Mouse (Mus musculus) forebrain, embryonic 10.5 days (tissue): ENCODE results near the gene Gtf3c6. TPM values are rescaled to one million over a fixed set of nuclear protein-coding genes. Genes with fewer than 3 reads are reported as not detected.
"Not testable (repeated sequence)": the region's sequence is repeated elsewhere in the genome, so short reads cannot be mapped to it uniquely, and the experiment has no call there.

Source experiments
- DNase-seq: peaks from one replicate; pipeline ENCODE4 v3.0.0-alpha.2; 2017; ENCODE audit warnings: low spot score; ENCODE audit errors: extremely low spot score
- H3K27ac ChIP-seq: fragments of 300-500 bp; sonication (generic); 2 replicates; pipeline ENCODE4 v1.5.1; 2016; ENCODE audit warnings: mild to moderate bottlenecking
- H3K27me3 ChIP-seq: fragments of 300-500 bp; sonication (generic); 2 replicates; pipeline ENCODE4 v1.6.1; 2016; ENCODE audit warnings: mild to moderate bottlenecking; ENCODE audit not compliant: poor library complexity, severe bottlenecking
- H3K36me3 ChIP-seq: fragments of 300-500 bp; sonication (generic); replicated peaks from 2 replicates; pipeline ENCODE4 v1.6.1; 2016; ENCODE audit warnings: mild to moderate bottlenecking, moderate library complexity
- H3K4me1 ChIP-seq: fragments of 300-500 bp; sonication (generic); 2 replicates; pipeline ENCODE4 v1.6.1; 2016
- H3K4me3 ChIP-seq: fragments of 300-500 bp; sonication (generic); 2 replicates; pipeline ENCODE4 v1.5.1; 2016; ENCODE audit warnings: mild to moderate bottlenecking, moderate library complexity
- H3K9me3 ChIP-seq: fragments of 300-500 bp; sonication (generic); 2 replicates; pipeline ENCODE4 v1.6.1; 2016; ENCODE audit warnings: mild to moderate bottlenecking, moderate library complexity
- WGBS: fragments of 180-500 bp; shearing (Covaris S2); methylation state at CpG from one replicate; pipeline ENCODE4 v1.1.7; 2016; 5-methylcytosine and 5-hydroxymethylcytosine counted together
- polyA plus RNA-seq: library from polyadenylated mRNA; unstranded; fragments of >200 nt; fragmentation: Nextera tagmentation; extraction: Ambion mirVana; gene quantifications from 2 replicates; pipeline ENCODE4 v1.2.1, GENCODE M21; 2016

Gene Gtf3c6
- 150 TPM in 2 replicates for polyA plus RNA-seq

GRCm38 (mm10) chr10:40257414-40258255 is at the start of gene Gtf3c6:
Gene Gtf3c6 (minus strand): TSS chr10:40258108.
- no peaks in the 10 kb centered on the region for H3K9me3 ChIP-seq
- H3K4me1 ChIP-seq, result peaks cover 23% of the 10 kb centered on the region
- DNase-seq, result peak; percentile 95
- peak within 1 kb of the TSS; percentile 77 for H3K4me3 ChIP-seq
- WGBS, result under 1% methylated on average over 43 of the region's 43 CpGs
- H3K27ac ChIP-seq, result peak within 1 kb of the TSS; percentile 98
- H3K27me3 ChIP-seq, result no peaks in the 10 kb centered on the region
- H3K36me3 ChIP-seq, result peaks cover 33% of the 10 kb centered on the region

- WGBS, result 89% methylated on average over 1 of the region's 1 CpGs
Observed at GRCm38 (mm10) chr10:40305989-40306388, 48.1 kb upstream of the Gtf3c6 start.

GRCm38 (mm10) chr10:40302140-40302985 is 44.5 kb upstream of the Gtf3c6 start, which contains the start of gene Amd1:
Gene Amd1 (minus strand): TSS chr10:40302186.
- no peaks in the 10 kb centered on the region for H3K27me3 ChIP-seq
- H3K9me3 ChIP-seq, result peaks cover 7% of the 10 kb centered on the region; the same call in 1 of the 2 replicates
- H3K4me3 ChIP-seq, result peak within 1 kb of the TSS; percentile 99
- H3K36me3 ChIP-seq, result peaks cover 23% of the 10 kb centered on the region
- peak; percentile 100 for DNase-seq
- peak within 1 kb of the TSS; percentile 98 for H3K27ac ChIP-seq
- under 1% methylated on average over 55 of the region's 55 CpGs for WGBS
- H3K4me1 ChIP-seq, result peaks cover 36% of the 10 kb centered on the region

More at GRCm38 (mm10) chr10:40305989-40306388, 48.1 kb upstream of the Gtf3c6 start:
- H3K27me3 ChIP-seq, result no peaks in the 10 kb centered on the region
- H3K36me3 ChIP-seq, result no peaks in the 10 kb centered on the region
- no peak overlapping the region for H3K27ac ChIP-seq
- no peak for DNase-seq
- no peak overlapping the region for H3K4me3 ChIP-seq
- H3K9me3 ChIP-seq, result peaks cover 7% of the 10 kb centered on the region; the same call in 1 of the 2 replicates
- H3K4me1 ChIP-seq, result peaks cover 8% of the 10 kb centered on the region; the same call in 1 of the 2 replicates

GRCm38 (mm10) chr10:40301181-40302075 is 43.5 kb upstream of the Gtf3c6 start:
- Histone ChIP-seq H3K4me1 (peaks cover 41% of the 10 kb centered on the region), H3K4me3 (peak overlapping the region; percentile 99), H3K36me3 (peaks cover 33% of the 10 kb centered on the region), H3K27ac (peak overlapping the region; percentile 98)
- H3K27me3 ChIP-seq, H3K9me3 ChIP-seq: not testable (repeated sequence)
- peak; percentile 56 for DNase-seq
- WGBS, result under 1% methylated on average over 81 of the region's 91 CpGs

- H3K4me3 ChIP-seq, result peak overlapping the region; percentile 99
- DNase-seq, result peak; percentile 88
- peaks cover 48% of the 10 kb centered on the region for H3K4me1 ChIP-seq
- H3K36me3 ChIP-seq, result peaks cover 40% of the 10 kb centered on the region
- H3K27ac ChIP-seq, result peak overlapping the region; percentile 98
- H3K27me3 ChIP-seq, result no peaks in the 10 kb centered on the region
- no peaks in the 10 kb centered on the region; the same call in 1 of the 2 replicates for H3K9me3 ChIP-seq
- under 1% methylated on average over 36 of the region's 36 CpGs for WGBS
Observed at GRCm38 (mm10) chr10:40300648-40301171, 42.8 kb upstream of the Gtf3c6 start.

- DNase-seq, result no peak
- Histone ChIP-seq H3K27ac (no peak overlapping the region), H3K9me3 (no peaks in the 10 kb centered on the region), H3K4me1 (peaks cover 18% of the 10 kb centered on the region), H3K4me3 (no peak overlapping the region), H3K27me3 (no peaks in the 10 kb centered on the region), H3K36me3 (peaks cover 86% of the 10 kb centered on the region)
- 93% methylated on average over 6 of the region's 6 CpGs for WGBS
Observed at GRCm38 (mm10) chr10:40292640-40293039, 34.7 kb upstream of the Gtf3c6 start.

GRCm38 (mm10) chr10:40286767-40287166 is 28.9 kb upstream of the Gtf3c6 start:
- 83% methylated on average over 1 of the region's 1 CpGs for WGBS
- Histone ChIP-seq H3K9me3 (no peaks in the 10 kb centered on the region), H3K4me3 (no peak overlapping the region), H3K36me3 (peaks cover 70% of the 10 kb centered on the region), H3K27ac (no peak overlapping the region), H3K27me3 (no peaks in the 10 kb centered on the region), H3K4me1 (no peaks in the 10 kb centered on the region)
- no peak for DNase-seq

GRCm38 (mm10) chr10:40285571-40285970 is 27.7 kb upstream of the Gtf3c6 start:
- no peak overlapping the region for H3K4me3 ChIP-seq
- no peak for DNase-seq
- H3K27ac ChIP-seq, result no peak overlapping the region
- peaks cover 58% of the 10 kb centered on the region for H3K36me3 ChIP-seq
- 92% methylated on average over 1 of the region's 1 CpGs for WGBS
- H3K27me3 ChIP-seq, result no peaks in the 10 kb centered on the region
- no peaks in the 10 kb centered on the region for H3K9me3 ChIP-seq
- no peaks in the 10 kb centered on the region for H3K4me1 ChIP-seq

GRCm38 (mm10) chr10:40284997-40285396 is 27.1 kb upstream of the Gtf3c6 start:
- Histone ChIP-seq H3K27me3 (no peaks in the 10 kb centered on the region), H3K4me3 (no peak overlapping the region), H3K36me3 (peaks cover 53% of the 10 kb centered on the region), H3K9me3 (no peaks in the 10 kb centered on the region), H3K27ac (no peak overlapping the region), H3K4me1 (no peaks in the 10 kb centered on the region)
- WGBS, result 90% methylated on average over 3 of the region's 3 CpGs
- DNase-seq, result no peak

- DNase-seq, result no peak
- H3K36me3 ChIP-seq, result peaks cover 46% of the 10 kb centered on the region
- WGBS, result 80% methylated on average over 10 of the region's 10 CpGs
- H3K4me1 ChIP-seq, result no peaks in the 10 kb centered on the region
- no peaks in the 10 kb centered on the region for H3K27me3 ChIP-seq
- H3K27ac ChIP-seq, result no peak overlapping the region
- H3K9me3 ChIP-seq, result no peaks in the 10 kb centered on the region
- H3K4me3 ChIP-seq, result no peak overlapping the region
Observed at GRCm38 (mm10) chr10:40284179-40284831, 26.4 kb upstream of the Gtf3c6 start.

- 93% methylated on average over 9 of the region's 9 CpGs for WGBS
- no peak for DNase-seq
- Histone ChIP-seq H3K4me3 (no peak overlapping the region), H3K27ac (no peak overlapping the region), H3K36me3 (peaks cover 45% of the 10 kb centered on the region), H3K27me3 (no peaks in the 10 kb centered on the region), H3K4me1 (no peaks in the 10 kb centered on the region), H3K9me3 (no peaks in the 10 kb centered on the region)
Observed at GRCm38 (mm10) chr10:40283636-40284035, 25.7 kb upstream of the Gtf3c6 start.
